Mouse (Mus musculus): ENCODE results near the gene Pdc. TPM values are rescaled to one million over a fixed set of nuclear protein-coding genes. Genes with fewer than 3 reads are reported as not detected.
"Not testable (repeated sequence)": the region's sequence is repeated elsewhere in the genome, so short reads cannot be mapped to it uniquely, and the experiment has no call there.

Gene Pdc
- polyA plus RNA-seq (2015; fragmentation: Nextera tagmentation; extraction: Ambion mirVana), result not detected in 2 replicates

GRCm38 (mm10) chr1:150319205-150319604 lies at the start of gene Pdc:
Gene Pdc (plus strand): TSS chr1:150319417.
- Histone ChIP-seq H3K4me3 (replicated peaks) (no peak within 1 kb of the TSS), H3K4me2 (no peak within 1 kb of the TSS), H3K27ac (replicated peaks) (no peak within 1 kb of the TSS), H3K9me3 (replicated peaks) (no peaks in the 10 kb centered on the region), H3K4me1 (replicated peaks) (no peaks in the 10 kb centered on the region), H3K27me3 (no peaks in the 10 kb centered on the region), H3K9ac (no peak within 1 kb of the TSS), H3K36me3 (replicated peaks) (no peaks in the 10 kb centered on the region)
- WGBS (ENCODE audit: insufficient replicate concordance), result 74% methylated on average over 1 of the region's 1 CpGs
- ATAC-seq (ENCODE audit: insufficient read depth), result no peak

- not testable (repeated sequence) for H3K9me3 ChIP-seq (replicated peaks); H3K9ac ChIP-seq; H3K27me3 ChIP-seq; ATAC-seq (ENCODE audit: insufficient read depth); H3K27ac ChIP-seq (replicated peaks); H3K36me3 ChIP-seq (replicated peaks); H3K4me2 ChIP-seq; H3K4me1 ChIP-seq (replicated peaks); H3K4me3 ChIP-seq (replicated peaks)
- WGBS (ENCODE audit: insufficient replicate concordance), result 62% methylated on average over 3 of the region's 3 CpGs
These were observed 25.2 kb upstream of the Pdc start for GRCm38 (mm10) chr1:150294051-150294450.

GRCm38 (mm10) chr1:150307599-150307998 lies 11.6 kb upstream of the Pdc start:
- Histone ChIP-seq H3K9me3 (replicated peaks) (no peaks in the 10 kb centered on the region), H3K4me1 (replicated peaks) (no peaks in the 10 kb centered on the region), H3K4me3 (replicated peaks) (no peak overlapping the region), H3K4me2 (no peak overlapping the region), H3K36me3 (replicated peaks) (no peaks in the 10 kb centered on the region), H3K27ac (replicated peaks) (no peak overlapping the region), H3K9ac (no peak overlapping the region), H3K27me3 (no peaks in the 10 kb centered on the region)
- ATAC-seq (ENCODE audit: insufficient read depth), result no peak
- WGBS (ENCODE audit: insufficient replicate concordance), result 41% methylated on average over 1 of the region's 1 CpGs

- Histone ChIP-seq H3K9ac (no peak overlapping the region), H3K4me1 (replicated peaks) (no peaks in the 10 kb centered on the region), H3K4me2 (no peak overlapping the region), H3K4me3 (replicated peaks) (no peak overlapping the region), H3K36me3 (replicated peaks) (no peaks in the 10 kb centered on the region), H3K27me3 (no peaks in the 10 kb centered on the region), H3K9me3 (replicated peaks) (no peaks in the 10 kb centered on the region), H3K27ac (replicated peaks) (no peak overlapping the region)
- no peak for ATAC-seq (ENCODE audit: insufficient read depth)
- WGBS (ENCODE audit: insufficient replicate concordance), result 32% methylated on average over 2 of the region's 2 CpGs
These were observed 15.9 kb downstream of the Pdc start for GRCm38 (mm10) chr1:150335111-150335510.

- no peak for ATAC-seq (ENCODE audit: insufficient read depth)
- Histone ChIP-seq H3K9ac (no peak overlapping the region), H3K36me3 (replicated peaks) (peaks cover 23% of the 10 kb centered on the region), H3K4me2 (no peak overlapping the region), H3K9me3 (replicated peaks) (no peaks in the 10 kb centered on the region), H3K27ac (replicated peaks) (no peak overlapping the region), H3K4me1 (replicated peaks) (no peaks in the 10 kb centered on the region), H3K4me3 (replicated peaks) (no peak overlapping the region), H3K27me3 (no peaks in the 10 kb centered on the region)
- WGBS (ENCODE audit: insufficient replicate concordance), result 55% methylated on average over 1 of the region's 1 CpGs
These were observed 41.6 kb downstream of the Pdc start for GRCm38 (mm10) chr1:150360864-150361263.

- no peak overlapping the region for H3K27ac ChIP-seq (replicated peaks)
- no peaks in the 10 kb centered on the region for H3K4me1 ChIP-seq (replicated peaks)
- H3K9ac ChIP-seq, result no peak overlapping the region
- no peak for ATAC-seq (ENCODE audit: insufficient read depth)
- no peak overlapping the region for H3K4me3 ChIP-seq (replicated peaks)
- H3K27me3 ChIP-seq, result no peaks in the 10 kb centered on the region
- no peaks in the 10 kb centered on the region for H3K9me3 ChIP-seq (replicated peaks)
- H3K36me3 ChIP-seq (replicated peaks), result peaks cover 4% of the 10 kb centered on the region
- no peak overlapping the region for H3K4me2 ChIP-seq
- WGBS (ENCODE audit: insufficient replicate concordance), result 62% methylated on average over 3 of the region's 3 CpGs
These were observed 53.7 kb downstream of the Pdc start for GRCm38 (mm10) chr1:150372895-150373294.

GRCm38 (mm10) chr1:150374247-150374646 lies 55.0 kb downstream of the Pdc start:
- 67% methylated on average over 2 of the region's 2 CpGs for WGBS (ENCODE audit: insufficient replicate concordance)
- Histone ChIP-seq H3K27me3 (no peaks in the 10 kb centered on the region), H3K4me1 (replicated peaks) (no peaks in the 10 kb centered on the region)

More at GRCm38 (mm10) chr1:150374247-150374646, 55.0 kb downstream of the Pdc start:
- Histone ChIP-seq H3K9me3 (replicated peaks) (no peaks in the 10 kb centered on the region), H3K4me2 (no peak overlapping the region), H3K27ac (replicated peaks) (no peak overlapping the region), H3K36me3 (replicated peaks) (peaks cover 6% of the 10 kb centered on the region), H3K4me3 (replicated peaks) (no peak overlapping the region), H3K9ac (no peak overlapping the region)
- no peak for ATAC-seq (ENCODE audit: insufficient read depth)

Other genes with a start within 250 kb of the Pdc start
- gene Ptgs2, start 219.4 kb upstream of the Pdc start, polyA plus RNA-seq (2015; fragmentation: Nextera tagmentation; extraction: Ambion mirVana), result not detected in 2 replicates
- gene Tpr, start 73.4 kb downstream of the Pdc start, polyA plus RNA-seq (2015; fragmentation: Nextera tagmentation; extraction: Ambion mirVana), result 61.0 and 67.2 TPM in 2 replicates
- 12.9 and 13.9 TPM in 2 replicates for gene Odr4, start 73.7 kb downstream of the Pdc start, polyA plus RNA-seq (2015; fragmentation: Nextera tagmentation; extraction: Ambion mirVana)
- 0.06 and 0.14 TPM in 2 replicates for gene Prg4, start 146.7 kb downstream of the Pdc start, polyA plus RNA-seq (2015; fragmentation: Nextera tagmentation; extraction: Ambion mirVana)

Data from liver, embryonic 15.5 days (tissue).